Mouse (Mus musculus): ENCODE measurements around the gene Hcn2. TPM values are rescaled to one million over a fixed set of nuclear protein-coding genes. Genes with fewer than 3 reads are reported as not detected.

Hcn2 gene
- polyA plus RNA-seq, 1 experiment from 2014 or later, result 0.02 TPM

DNA sequence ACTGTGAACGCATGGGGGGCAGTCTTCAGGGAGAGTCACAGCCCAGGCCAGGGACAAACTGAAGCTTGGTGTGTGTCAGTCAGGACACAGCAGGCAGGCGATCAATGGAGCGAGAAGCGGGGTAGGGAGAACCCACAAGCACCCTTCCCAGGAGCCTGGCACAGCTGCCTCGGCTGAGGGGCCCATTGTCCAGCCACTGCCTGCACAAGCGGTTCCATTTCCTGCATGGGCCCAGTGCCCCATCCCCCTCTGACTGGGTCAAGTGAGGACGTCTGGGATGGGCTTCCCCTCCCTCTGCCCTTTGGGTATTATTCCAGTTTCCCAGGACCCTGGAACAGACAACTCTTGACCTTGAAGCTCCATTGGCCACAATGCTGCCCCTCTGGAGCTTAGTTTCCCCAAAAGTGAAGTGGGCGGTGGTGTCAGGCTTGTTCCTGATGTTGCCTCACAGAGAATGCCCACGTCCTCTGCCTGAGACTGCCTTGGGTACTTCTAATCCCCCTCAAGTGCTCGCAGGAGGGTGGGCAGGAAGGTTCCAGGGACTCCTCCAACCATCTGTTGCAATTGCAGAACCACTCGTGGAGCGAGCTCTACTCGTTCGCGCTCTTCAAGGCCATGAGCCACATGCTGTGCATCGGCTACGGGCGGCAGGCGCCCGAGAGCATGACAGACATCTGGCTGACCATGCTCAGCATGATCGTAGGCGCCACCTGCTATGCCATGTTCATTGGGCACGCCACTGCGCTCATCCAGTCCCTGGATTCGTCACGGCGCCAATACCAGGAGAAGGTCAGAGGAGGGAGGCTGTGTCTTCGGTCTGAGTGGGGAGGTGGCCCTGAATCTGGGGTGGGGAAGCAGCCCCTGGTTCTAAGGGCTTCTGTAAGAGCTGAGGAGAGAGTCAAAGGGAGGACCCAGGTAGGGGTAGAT lies 12.2 kb downstream of the Hcn2 start:
- Histone ChIP-seq H3K9ac (no peak overlapping the region), H3K4me3 (replicated peaks) (no peak overlapping the region), H3K4me1 (replicated peaks) (no peaks in the 10 kb centered on the region), H3K36me3 (replicated peaks) (no peaks in the 10 kb centered on the region), H3K27ac (replicated peaks) (no peak overlapping the region), H3K9me3 (replicated peaks) (no peaks in the 10 kb centered on the region), H3K4me2 (no peak overlapping the region), H3K27me3 (peaks cover 20% of the 10 kb centered on the region)
- 54% methylated on average over 28 of the region's 28 CpGs for WGBS (ENCODE audit: insufficient replicate concordance)
- ATAC-seq (ENCODE audit: insufficient read depth), result no peak

DNA sequence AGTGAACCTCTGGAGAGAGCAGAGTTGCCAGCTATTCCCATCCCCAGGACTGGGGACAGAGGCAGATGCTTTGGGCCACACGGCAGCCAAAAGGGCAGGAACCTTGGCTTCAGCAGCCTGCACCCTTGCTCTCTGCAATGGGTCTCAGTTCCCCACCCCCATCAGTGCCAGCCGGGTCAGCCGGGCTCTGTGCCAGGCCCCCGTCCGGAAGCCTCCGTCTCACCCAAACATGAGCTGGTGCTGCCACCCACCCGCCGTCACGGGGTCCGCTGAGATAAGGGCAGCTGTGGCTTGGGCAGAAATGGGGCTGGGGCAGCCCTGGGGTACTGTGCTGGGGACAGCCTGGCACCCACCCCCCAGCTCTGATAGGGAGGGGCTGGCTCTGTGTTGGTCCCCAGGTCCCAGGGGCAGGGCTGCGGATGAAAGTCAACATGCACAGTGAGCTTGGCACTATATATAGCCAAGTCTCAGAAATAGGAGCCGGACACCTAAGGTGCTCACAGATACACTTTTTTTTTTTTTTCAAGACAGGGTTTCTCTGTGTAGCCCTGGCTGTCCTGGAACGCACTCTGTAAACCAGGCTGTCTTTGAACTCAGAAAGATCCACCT lies 13.0 kb downstream of the Hcn2 start:
- peaks cover 14% of the 10 kb centered on the region for H3K27me3 ChIP-seq
- no peak overlapping the region for H3K27ac ChIP-seq (replicated peaks)
- H3K36me3 ChIP-seq (replicated peaks), result 0 out of 2 replicates have a peak, but pooled peaks cover 2% of the 10 kb centered on the region
- no peak overlapping the region for H3K4me3 ChIP-seq (replicated peaks)
- H3K4me1 ChIP-seq (replicated peaks), result no peaks in the 10 kb centered on the region
- no peak overlapping the region for H3K9ac ChIP-seq
- no peak for ATAC-seq (ENCODE audit: insufficient read depth)
- H3K4me2 ChIP-seq, result no peak overlapping the region
- no peaks in the 10 kb centered on the region for H3K9me3 ChIP-seq (replicated peaks)
- 72% methylated on average over 13 of the region's 13 CpGs for WGBS (ENCODE audit: insufficient replicate concordance)

DNA sequence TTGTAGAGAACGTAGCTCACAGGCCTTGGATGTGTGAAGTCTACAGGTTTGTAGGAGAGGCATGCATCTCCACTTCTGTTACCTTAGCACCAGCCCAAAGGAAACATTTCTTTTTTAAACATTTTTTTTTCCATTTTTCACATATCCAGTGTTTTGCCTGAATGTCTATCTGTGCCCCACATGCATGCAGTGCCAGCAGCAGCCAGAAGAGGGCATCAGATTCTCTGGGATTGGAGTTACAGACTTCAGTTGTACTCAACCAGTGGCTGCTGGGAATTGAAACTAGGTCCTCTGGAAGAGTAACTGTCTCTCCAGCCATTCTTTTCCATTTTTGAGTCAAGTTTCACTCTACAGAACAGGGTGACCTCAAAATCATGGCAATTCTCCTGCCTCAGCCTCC lies 16.1 kb downstream of the Hcn2 start:
- H3K9ac ChIP-seq, result no peak overlapping the region
- no peak for ATAC-seq (ENCODE audit: insufficient read depth)
- no peaks in the 10 kb centered on the region for H3K9me3 ChIP-seq (replicated peaks)
- H3K36me3 ChIP-seq (replicated peaks), result peaks cover 26% of the 10 kb centered on the region
- H3K27me3 ChIP-seq, result peaks cover 13% of the 10 kb centered on the region; the same call in 1 of the 2 replicates
- no peak overlapping the region for H3K4me3 ChIP-seq (replicated peaks)
- no peak overlapping the region for H3K4me2 ChIP-seq
- 0 out of 2 replicates have a peak, but pooled peaks cover 4% of the 10 kb centered on the region for H3K4me1 ChIP-seq (replicated peaks)
- WGBS (ENCODE audit: insufficient replicate concordance), result 74% methylated on average over 1 of the region's 1 CpGs
- no peak overlapping the region for H3K27ac ChIP-seq (replicated peaks)

DNA sequence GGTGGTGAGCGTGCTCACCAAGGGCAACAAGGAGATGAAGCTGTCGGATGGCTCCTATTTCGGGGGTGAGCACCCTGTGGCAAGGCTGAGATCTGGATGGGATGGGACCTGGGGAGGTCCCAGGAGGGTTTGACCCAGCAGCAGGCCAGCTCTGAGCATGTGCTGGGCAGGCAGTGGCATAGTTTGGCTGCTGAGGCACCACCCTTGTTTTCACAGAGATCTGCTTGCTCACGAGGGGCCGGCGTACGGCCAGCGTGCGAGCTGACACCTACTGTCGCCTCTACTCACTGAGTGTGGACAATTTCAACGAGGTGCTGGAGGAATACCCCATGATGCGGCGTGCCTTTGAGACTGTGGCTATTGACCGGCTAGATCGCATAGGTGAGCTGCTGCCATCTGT lies 17.4 kb downstream of the Hcn2 start:
- Histone ChIP-seq H3K9ac (no peak overlapping the region), H3K4me1 (replicated peaks) (0 out of 2 replicates have a peak, but pooled peaks cover 4% of the 10 kb centered on the region), H3K27me3 (0 out of 2 replicates have a peak, but pooled peaks cover 1% of the 10 kb centered on the region), H3K9me3 (replicated peaks) (no peaks in the 10 kb centered on the region), H3K36me3 (replicated peaks) (peaks cover 39% of the 10 kb centered on the region), H3K4me2 (no peak overlapping the region), H3K4me3 (replicated peaks) (no peak overlapping the region), H3K27ac (replicated peaks) (no peak overlapping the region)
- no peak for ATAC-seq (ENCODE audit: insufficient read depth)
- WGBS (ENCODE audit: insufficient replicate concordance), result 90% methylated on average over 15 of the region's 15 CpGs

DNA sequence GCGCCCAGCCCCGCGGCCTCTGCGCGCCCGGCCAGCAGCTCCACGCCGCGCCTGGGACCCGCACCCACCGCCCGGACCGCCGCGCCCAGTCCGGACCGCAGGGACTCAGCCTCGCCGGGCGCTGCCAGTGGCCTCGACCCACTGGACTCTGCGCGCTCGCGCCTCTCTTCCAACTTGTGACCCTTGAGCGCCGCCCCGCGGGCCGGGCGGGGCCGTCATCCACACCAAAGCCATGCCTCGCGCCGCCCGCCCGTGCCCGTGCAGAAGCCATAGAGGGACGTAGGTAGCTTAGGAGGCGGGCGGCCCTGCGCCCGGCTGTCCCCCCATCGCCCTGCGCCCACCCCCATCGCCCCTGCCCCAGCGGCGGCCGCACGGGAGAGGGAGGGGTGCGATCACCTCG lies 18.9 kb downstream of the Hcn2 start:
- H3K36me3 ChIP-seq (replicated peaks), result peaks cover 54% of the 10 kb centered on the region
- WGBS (ENCODE audit: insufficient replicate concordance), result 57% methylated on average over 47 of the region's 52 CpGs
- H3K4me3 ChIP-seq (replicated peaks), result no peak overlapping the region
- H3K27ac ChIP-seq (replicated peaks), result no peak overlapping the region
- 0 out of 2 replicates have a peak, but pooled peaks cover 4% of the 10 kb centered on the region for H3K4me1 ChIP-seq (replicated peaks)
- ATAC-seq (ENCODE audit: insufficient read depth), result no peak
- H3K27me3 ChIP-seq, result no peaks in the 10 kb centered on the region
- H3K9me3 ChIP-seq (replicated peaks), result no peaks in the 10 kb centered on the region
- peak overlapping the region; percentile 13; the same call in 1 of the 2 replicates for H3K4me2 ChIP-seq
- H3K9ac ChIP-seq, result no peak overlapping the region

DNA sequence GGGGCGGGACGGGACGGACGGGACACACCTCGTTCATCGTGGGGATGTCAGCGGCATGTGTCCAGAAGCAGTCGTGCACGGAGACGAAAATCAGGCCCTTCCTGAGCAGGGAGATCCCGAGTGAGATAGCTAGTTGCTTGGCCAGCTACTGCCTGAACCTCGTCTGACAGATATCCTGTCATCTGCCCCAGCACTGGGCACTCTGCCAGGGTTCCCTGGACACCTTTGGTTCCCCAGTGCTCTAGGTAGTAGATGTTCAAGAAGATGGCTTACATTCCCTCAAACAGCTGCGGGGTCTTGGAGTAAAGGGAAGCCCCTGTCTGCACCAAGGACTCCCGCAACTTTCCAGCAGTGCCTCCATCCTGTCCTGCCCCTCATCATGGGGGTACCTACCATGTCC lies 20.3 kb downstream of the Hcn2 start:
- no peak overlapping the region for H3K4me2 ChIP-seq
- H3K4me1 ChIP-seq (replicated peaks), result 0 out of 2 replicates have a peak, but pooled peaks cover 4% of the 10 kb centered on the region
- no peak overlapping the region for H3K27ac ChIP-seq (replicated peaks)
- peaks cover 67% of the 10 kb centered on the region for H3K36me3 ChIP-seq (replicated peaks)
- no peak for ATAC-seq (ENCODE audit: insufficient read depth)
- H3K9me3 ChIP-seq (replicated peaks), result no peaks in the 10 kb centered on the region
- no peak overlapping the region for H3K4me3 ChIP-seq (replicated peaks)
- no peaks in the 10 kb centered on the region for H3K27me3 ChIP-seq
- no peak overlapping the region for H3K9ac ChIP-seq
- WGBS (ENCODE audit: insufficient replicate concordance), result 82% methylated on average over 14 of the region's 14 CpGs

DNA sequence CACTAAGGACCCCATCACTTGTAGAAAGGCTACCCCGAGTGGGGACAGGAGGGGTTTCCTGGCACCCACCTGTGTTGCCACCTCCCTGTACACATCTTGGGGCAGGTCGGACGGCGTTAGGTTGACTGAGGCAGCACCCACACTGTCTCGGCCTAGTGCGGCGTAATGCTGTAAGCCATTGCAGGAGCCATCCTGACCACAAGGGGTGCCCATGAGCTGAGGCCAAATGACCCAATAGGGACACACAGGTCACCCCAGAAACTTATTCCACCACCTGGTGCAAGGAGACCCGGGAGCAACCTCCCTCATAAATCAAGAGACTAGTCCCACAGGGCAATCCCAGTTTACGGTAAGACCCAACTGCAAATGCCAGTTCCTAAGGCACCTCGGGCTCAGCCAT lies 21.8 kb downstream of the Hcn2 start:
- 82% methylated on average over 10 of the region's 10 CpGs for WGBS (ENCODE audit: insufficient replicate concordance)
- H3K9me3 ChIP-seq (replicated peaks), result no peaks in the 10 kb centered on the region
- ATAC-seq (ENCODE audit: insufficient read depth), result no peak

DNA sequence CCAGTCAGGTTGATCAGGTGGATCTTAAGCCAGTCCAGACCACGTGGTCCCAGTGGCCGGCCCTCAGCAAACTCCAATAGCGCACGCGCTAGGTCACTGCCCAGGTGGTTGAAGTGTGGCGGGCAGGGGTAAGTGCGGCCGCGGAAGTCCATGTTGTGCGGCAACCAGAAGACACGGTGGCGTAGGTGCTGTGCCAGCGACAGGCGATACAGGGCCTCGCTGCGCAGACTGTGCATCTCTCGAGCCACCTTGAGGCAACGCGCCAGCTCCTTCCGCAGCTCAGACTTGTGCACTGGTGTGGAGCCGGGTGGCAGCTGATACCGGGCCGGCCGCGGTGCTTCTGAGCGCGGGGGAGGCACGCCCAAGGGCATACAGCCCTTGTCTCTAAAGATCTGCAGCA lies 22.8 kb downstream of the Hcn2 start:
- H3K4me3 ChIP-seq (replicated peaks), result no peak overlapping the region
- 89% methylated on average over 28 of the region's 28 CpGs for WGBS (ENCODE audit: insufficient replicate concordance)
- H3K9me3 ChIP-seq (replicated peaks), result no peaks in the 10 kb centered on the region
- H3K36me3 ChIP-seq (replicated peaks), result peaks cover 87% of the 10 kb centered on the region
- no peaks in the 10 kb centered on the region for H3K27me3 ChIP-seq
- 0 out of 2 replicates have a peak, but pooled peaks cover 4% of the 10 kb centered on the region for H3K4me1 ChIP-seq (replicated peaks)
- no peak for ATAC-seq (ENCODE audit: insufficient read depth)
- H3K4me2 ChIP-seq, result no peak overlapping the region
- H3K27ac ChIP-seq (replicated peaks), result no peak overlapping the region
- no peak overlapping the region for H3K9ac ChIP-seq

More for the DNA sequence above, 21.8 kb downstream of the Hcn2 start:
- Histone ChIP-seq H3K27ac (replicated peaks) (no peak overlapping the region), H3K4me1 (replicated peaks) (0 out of 2 replicates have a peak, but pooled peaks cover 4% of the 10 kb centered on the region), H3K36me3 (replicated peaks) (peaks cover 82% of the 10 kb centered on the region), H3K4me2 (no peak overlapping the region), H3K4me3 (replicated peaks) (no peak overlapping the region), H3K27me3 (no peaks in the 10 kb centered on the region), H3K9ac (no peak overlapping the region)

DNA sequence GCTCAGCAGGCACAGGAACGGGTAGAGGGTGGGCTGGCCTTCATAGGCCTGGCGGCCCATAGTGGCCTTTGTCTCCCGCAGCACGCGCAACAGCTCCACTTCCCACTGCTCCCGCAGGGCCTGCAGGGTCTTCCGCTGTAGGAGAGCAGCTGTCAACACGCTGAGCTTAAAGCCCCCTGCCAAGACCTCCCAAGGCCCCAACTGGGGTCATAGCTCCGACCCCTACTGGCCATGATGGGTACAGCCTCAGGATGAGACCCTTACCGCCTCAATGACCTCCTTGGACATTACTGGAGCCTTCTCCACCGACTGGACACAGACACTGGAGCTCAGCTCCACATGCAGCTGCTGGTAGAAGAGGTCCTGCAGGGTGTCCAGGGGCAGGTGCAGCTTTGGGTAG lies 24.4 kb downstream of the Hcn2 start:
- Histone ChIP-seq H3K4me1 (replicated peaks) (peaks cover 7% of the 10 kb centered on the region), H3K9ac (no peak overlapping the region), H3K27ac (replicated peaks) (no peak overlapping the region), H3K9me3 (replicated peaks) (no peaks in the 10 kb centered on the region), H3K27me3 (no peaks in the 10 kb centered on the region), H3K36me3 (replicated peaks) (peaks cover 84% of the 10 kb centered on the region), H3K4me3 (replicated peaks) (no peak overlapping the region), H3K4me2 (no peak overlapping the region)
- WGBS (ENCODE audit: insufficient replicate concordance), result 81% methylated on average over 11 of the region's 11 CpGs
- no peak for ATAC-seq (ENCODE audit: insufficient read depth)

DNA sequence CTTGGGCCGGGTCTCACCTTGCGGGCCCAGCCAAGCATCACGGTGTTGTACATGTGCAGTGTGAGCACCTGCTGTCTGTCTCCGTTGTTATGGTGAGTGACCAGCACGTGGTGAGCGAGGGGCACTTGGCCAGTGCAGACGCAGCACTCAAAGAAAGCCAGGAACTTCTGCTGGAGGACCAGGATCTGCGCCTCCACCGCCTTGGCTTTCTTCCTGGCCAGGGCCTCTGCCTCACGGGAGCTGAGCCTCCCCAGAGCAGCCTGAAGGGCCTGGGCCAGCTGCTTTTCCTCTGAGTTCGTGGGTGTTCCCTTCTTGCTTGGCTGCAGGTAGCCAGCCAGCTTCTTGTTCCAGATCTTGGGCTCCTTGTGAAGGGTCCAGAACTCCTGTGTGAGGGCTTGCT lies 26.7 kb downstream of the Hcn2 start:
- Histone ChIP-seq H3K9ac (no peak overlapping the region), H3K4me2 (no peak overlapping the region), H3K36me3 (replicated peaks) (peaks cover 61% of the 10 kb centered on the region), H3K9me3 (replicated peaks) (no peaks in the 10 kb centered on the region), H3K4me1 (replicated peaks) (peaks cover 23% of the 10 kb centered on the region), H3K4me3 (replicated peaks) (no peak overlapping the region), H3K27me3 (no peaks in the 10 kb centered on the region), H3K27ac (replicated peaks) (no peak overlapping the region)
- 81% methylated on average over 11 of the region's 11 CpGs for WGBS (ENCODE audit: insufficient replicate concordance)
- no peak for ATAC-seq (ENCODE audit: insufficient read depth)

DNA sequence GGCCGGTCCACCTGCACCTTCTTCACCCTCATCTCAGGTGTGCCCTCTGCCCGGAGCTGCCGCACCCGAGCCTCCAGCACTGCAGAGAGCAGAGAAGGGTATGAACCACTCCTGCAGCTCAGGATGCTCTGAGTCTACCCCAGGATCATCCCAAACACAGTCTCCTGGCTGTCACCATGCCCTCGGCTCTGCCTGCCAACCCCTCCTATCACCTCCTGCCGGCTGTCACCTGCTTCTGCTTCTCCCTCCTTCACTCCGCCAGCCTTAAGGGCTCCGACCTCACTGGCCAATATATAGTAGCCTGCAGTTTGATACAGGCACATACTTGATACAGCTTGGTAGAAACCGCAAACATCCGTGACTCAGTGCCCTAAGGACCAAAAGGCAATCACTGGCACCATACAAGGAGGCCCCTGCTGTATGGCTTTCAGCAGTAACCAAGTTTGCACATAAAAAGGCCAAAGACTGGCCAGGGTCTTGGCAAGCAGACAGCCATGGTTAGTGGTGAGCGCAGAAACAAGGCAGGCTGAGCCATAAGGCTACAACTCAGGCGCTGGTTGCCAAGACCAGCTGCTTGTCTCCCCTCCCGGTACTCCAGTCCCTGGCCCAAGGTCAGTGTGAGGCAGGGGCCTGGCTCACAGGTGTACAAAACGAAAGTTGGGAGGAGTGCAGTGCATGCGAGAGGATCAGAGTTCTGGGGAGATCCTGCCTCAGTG lies 27.4 kb downstream of the Hcn2 start:
- Histone ChIP-seq H3K27me3 (no peaks in the 10 kb centered on the region), H3K4me3 (replicated peaks) (no peak overlapping the region), H3K9ac (no peak overlapping the region), H3K4me2 (no peak overlapping the region), H3K4me1 (replicated peaks) (peaks cover 27% of the 10 kb centered on the region), H3K27ac (replicated peaks) (no peak overlapping the region), H3K9me3 (replicated peaks) (no peaks in the 10 kb centered on the region), H3K36me3 (replicated peaks) (peaks cover 55% of the 10 kb centered on the region)
- WGBS (ENCODE audit: insufficient replicate concordance), result 77% methylated on average over 15 of the region's 15 CpGs
- no peak for ATAC-seq (ENCODE audit: insufficient read depth)
